Mouse (Mus musculus) embryonic facial prominence, embryonic 13.5 days (tissue): ENCODE data around the gene Usp9x. TPM values are rescaled to one million over a fixed set of nuclear protein-coding genes. Genes with fewer than 3 reads are reported as not detected.

Experiments used
- ATAC-seq: fragments of 200-750 bp; cut with Nextera tagmentation; 2 replicates; pipeline ENCODE4 v1.8.0; 2017; ENCODE audit warnings: low read depth; ENCODE audit not compliant: insufficient number of reproducible peaks, insufficient read depth, low FRiP score, low TSS enrichment
- H3K27ac ChIP-seq: fragments of 300-500 bp; sonication (generic); 2 replicates; pipeline ENCODE4 v1.5.1; 2015; ENCODE audit warnings: moderate library complexity, mild to moderate bottlenecking, inconsistent platforms
- H3K27me3 ChIP-seq: fragments of 300-500 bp; sonication (generic); 2 replicates; pipeline ENCODE4 v1.6.1; 2015; ENCODE audit warnings: mild to moderate bottlenecking, inconsistent platforms
- H3K36me3 ChIP-seq: fragments of 300-500 bp; sonication (generic); 2 replicates; pipeline ENCODE4 v1.6.1; 2015; ENCODE audit warnings: mild to moderate bottlenecking, inconsistent platforms
- H3K4me1 ChIP-seq: fragments of 300-500 bp; sonication (generic); 2 replicates; pipeline ENCODE4 v1.6.1; 2015; ENCODE audit warnings: inconsistent platforms
- H3K4me2 ChIP-seq: fragments of 300-500 bp; sonication (generic); 2 replicates; pipeline ENCODE4 v1.6.1; 2015; ENCODE audit warnings: moderate library complexity, mild to moderate bottlenecking, inconsistent platforms
- H3K4me3 ChIP-seq: fragments of 300-500 bp; sonication (generic); 2 replicates; pipeline ENCODE4 v1.5.1; 2015; ENCODE audit warnings: mild to moderate bottlenecking, inconsistent platforms
- H3K9ac ChIP-seq: fragments of 300-500 bp; sonication (generic); 2 replicates; pipeline ENCODE4 v1.6.1; 2015; ENCODE audit warnings: mild to moderate bottlenecking, inconsistent platforms
- H3K9me3 ChIP-seq: fragments of 300-500 bp; sonication (generic); 2 replicates; pipeline ENCODE4 v1.6.1; 2016; ENCODE audit warnings: inconsistent platforms
- WGBS: fragments of 180-500 bp; shearing (Covaris S2); methylation state at CpG from one replicate; pipeline ENCODE4 v1.1.7; 2015; ENCODE audit warnings: mixed read lengths; 5-methylcytosine and 5-hydroxymethylcytosine counted together
- polyA plus RNA-seq: library from polyadenylated mRNA; unstranded; fragments of >200 nt; fragmentation: Nextera tagmentation; extraction: Ambion mirVana; gene quantifications from 2 replicates; pipeline ENCODE4 v1.2.1, GENCODE M21; 2015

Gene Usp9x
- 28.8 and 31.7 TPM in 2 replicates for polyA plus RNA-seq

- peak within 1 kb of the TSS; percentile 68 for H3K4me3 ChIP-seq
- peak within 1 kb of the TSS; percentile 93 for H3K27ac ChIP-seq
- no peaks in the 10 kb centered on the region for H3K4me1 ChIP-seq
- ATAC-seq, result peak; percentile 89
- H3K4me2 ChIP-seq, result peak within 1 kb of the TSS; percentile 56
- H3K9me3 ChIP-seq, result no peaks in the 10 kb centered on the region
- peaks cover 20% of the 10 kb centered on the region for H3K27me3 ChIP-seq
- H3K9ac ChIP-seq, result peak within 1 kb of the TSS; percentile 89
- H3K36me3 ChIP-seq, result no peaks in the 10 kb centered on the region
- 20% methylated on average over 26 of the region's 36 CpGs for WGBS
These were observed at the start of gene Usp9x for GRCm38 (mm10) chrX:13071241-13071775. Gene Usp9x, plus strand, starts transcription at chrX:13071498.

GRCm38 (mm10) chrX:13022547-13023310 lies 48.6 kb upstream of the Usp9x start:
- no peaks in the 10 kb centered on the region for H3K9me3 ChIP-seq
- ATAC-seq, result no peak
- H3K4me1 ChIP-seq, result no peaks in the 10 kb centered on the region
- H3K27ac ChIP-seq, result no peak overlapping the region
- H3K4me3 ChIP-seq, result no peak overlapping the region
- no peaks in the 10 kb centered on the region for H3K36me3 ChIP-seq
- H3K27me3 ChIP-seq, result no peaks in the 10 kb centered on the region; the same call in 1 of the 2 replicates
- H3K9ac ChIP-seq, result no peak overlapping the region
- H3K4me2 ChIP-seq, result no peak overlapping the region
- WGBS, result 75% methylated on average over 5 of the region's 5 CpGs

- Histone ChIP-seq H3K36me3 (no peaks in the 10 kb centered on the region), H3K4me1 (no peaks in the 10 kb centered on the region), H3K4me2 (no peak overlapping the region), H3K9ac (no peak overlapping the region), H3K27ac (no peak overlapping the region), H3K27me3 (no peaks in the 10 kb centered on the region; the same call in 1 of the 2 replicates), H3K4me3 (no peak overlapping the region), H3K9me3 (no peaks in the 10 kb centered on the region)
- ATAC-seq, result no peak
- 71% methylated on average over 1 of the region's 1 CpGs for WGBS
These were observed 46.6 kb upstream of the Usp9x start for GRCm38 (mm10) chrX:13024539-13025202.

GRCm38 (mm10) chrX:13025286-13025685 lies 46.0 kb upstream of the Usp9x start:
- no peaks in the 10 kb centered on the region; the same call in 1 of the 2 replicates for H3K27me3 ChIP-seq
- H3K36me3 ChIP-seq, result no peaks in the 10 kb centered on the region
- no peak overlapping the region for H3K4me2 ChIP-seq
- ATAC-seq, result no peak
- H3K4me3 ChIP-seq, result no peak overlapping the region
- H3K4me1 ChIP-seq, result no peaks in the 10 kb centered on the region
- 81% methylated on average over 8 of the region's 8 CpGs for WGBS
- H3K27ac ChIP-seq, result no peak overlapping the region
- H3K9ac ChIP-seq, result no peak overlapping the region
- no peaks in the 10 kb centered on the region for H3K9me3 ChIP-seq

GRCm38 (mm10) chrX:13028156-13028555 lies 43.1 kb upstream of the Usp9x start:
- no peak for ATAC-seq
- no peak overlapping the region for H3K4me3 ChIP-seq
- H3K36me3 ChIP-seq, result no peaks in the 10 kb centered on the region
- no peak overlapping the region for H3K9ac ChIP-seq
- whole genome bisulfite sequencing, result 84% methylated on average over 4 of the region's 4 CpGs
- no peak overlapping the region for H3K4me2 ChIP-seq
- peaks cover 3% of the 10 kb centered on the region; the same call in 1 of the 2 replicates for H3K27me3 ChIP-seq
- no peak overlapping the region for H3K27ac ChIP-seq
- H3K4me1 ChIP-seq, result no peaks in the 10 kb centered on the region
- no peaks in the 10 kb centered on the region for H3K9me3 ChIP-seq

- Histone ChIP-seq H3K4me2 (no peak overlapping the region), H3K36me3 (no peaks in the 10 kb centered on the region), H3K4me1 (no peaks in the 10 kb centered on the region), H3K9ac (no peak overlapping the region), H3K4me3 (no peak overlapping the region), H3K27ac (no peak overlapping the region), H3K9me3 (no peaks in the 10 kb centered on the region), H3K27me3 (peaks cover 11% of the 10 kb centered on the region; the same call in 1 of the 2 replicates)
- WGBS, result 86% methylated on average over 6 of the region's 6 CpGs
- no peak for ATAC-seq
These were observed 41.3 kb upstream of the Usp9x start for GRCm38 (mm10) chrX:13029996-13030395.

- Histone ChIP-seq H3K27ac (no peak overlapping the region), H3K9me3 (no peaks in the 10 kb centered on the region), H3K27me3 (peaks cover 21% of the 10 kb centered on the region), H3K4me1 (no peaks in the 10 kb centered on the region), H3K36me3 (no peaks in the 10 kb centered on the region), H3K4me2 (no peak overlapping the region), H3K9ac (no peak overlapping the region), H3K4me3 (no peak overlapping the region)
- no peak for ATAC-seq
- WGBS, result 91% methylated on average over 4 of the region's 4 CpGs
These were observed 34.2 kb upstream of the Usp9x start for GRCm38 (mm10) chrX:13037085-13037484.

- Histone ChIP-seq H3K4me3 (no peak overlapping the region), H3K4me2 (no peak overlapping the region), H3K36me3 (no peaks in the 10 kb centered on the region), H3K9ac (no peak overlapping the region), H3K4me1 (no peaks in the 10 kb centered on the region), H3K9me3 (no peaks in the 10 kb centered on the region), H3K27me3 (peaks cover 22% of the 10 kb centered on the region), H3K27ac (no peak overlapping the region)
- 45% methylated on average over 3 of the region's 3 CpGs for WGBS
- no peak for ATAC-seq
These were observed 32.1 kb upstream of the Usp9x start for GRCm38 (mm10) chrX:13039211-13039610.

GRCm38 (mm10) chrX:13040391-13040790 lies 30.9 kb upstream of the Usp9x start:
- peaks cover 16% of the 10 kb centered on the region for H3K27me3 ChIP-seq
- 36% methylated on average over 1 of the region's 1 CpGs for WGBS
- H3K9ac ChIP-seq, result no peak overlapping the region
- no peak for ATAC-seq
- no peak overlapping the region for H3K27ac ChIP-seq
- H3K36me3 ChIP-seq, result no peaks in the 10 kb centered on the region
- no peaks in the 10 kb centered on the region for H3K9me3 ChIP-seq
- H3K4me2 ChIP-seq, result no peak overlapping the region
- no peaks in the 10 kb centered on the region for H3K4me1 ChIP-seq
- H3K4me3 ChIP-seq, result no peak overlapping the region

- peaks cover 16% of the 10 kb centered on the region for H3K27me3 ChIP-seq
- peak overlapping the region; percentile 93 for H3K27ac ChIP-seq
- H3K4me1 ChIP-seq, result no peaks in the 10 kb centered on the region
- peak; percentile 98 for ATAC-seq
- peak overlapping the region; percentile 44 for H3K4me3 ChIP-seq
- no peaks in the 10 kb centered on the region for H3K36me3 ChIP-seq
- peak overlapping the region; percentile 58 for H3K4me2 ChIP-seq
- no peaks in the 10 kb centered on the region for H3K9me3 ChIP-seq
- 11% methylated on average over 35 of the region's 35 CpGs for WGBS
- H3K9ac ChIP-seq, result peak overlapping the region; percentile 65
These were observed 29.6 kb upstream of the Usp9x start for GRCm38 (mm10) chrX:13041630-13042129.

GRCm38 (mm10) chrX:13043780-13044179 lies 27.5 kb upstream of the Usp9x start:
- Histone ChIP-seq H3K4me1 (peaks cover 6% of the 10 kb centered on the region), H3K9me3 (no peaks in the 10 kb centered on the region), H3K4me2 (no peak overlapping the region), H3K27me3 (peaks cover 26% of the 10 kb centered on the region), H3K4me3 (no peak overlapping the region), H3K9ac (no peak overlapping the region), H3K27ac (no peak overlapping the region), H3K36me3 (no peaks in the 10 kb centered on the region)
- WGBS, result 80% methylated on average over 2 of the region's 2 CpGs
- no peak for ATAC-seq
